Mouse (Mus musculus): ENCODE measurements at regions not wholly inside any gene's neighbourhood (a gene's known extent, or its start where the extent isn't known, plus 50 kb on each side); places are given as distances from the start of the nearest gene placed in this dataset.

DNA sequence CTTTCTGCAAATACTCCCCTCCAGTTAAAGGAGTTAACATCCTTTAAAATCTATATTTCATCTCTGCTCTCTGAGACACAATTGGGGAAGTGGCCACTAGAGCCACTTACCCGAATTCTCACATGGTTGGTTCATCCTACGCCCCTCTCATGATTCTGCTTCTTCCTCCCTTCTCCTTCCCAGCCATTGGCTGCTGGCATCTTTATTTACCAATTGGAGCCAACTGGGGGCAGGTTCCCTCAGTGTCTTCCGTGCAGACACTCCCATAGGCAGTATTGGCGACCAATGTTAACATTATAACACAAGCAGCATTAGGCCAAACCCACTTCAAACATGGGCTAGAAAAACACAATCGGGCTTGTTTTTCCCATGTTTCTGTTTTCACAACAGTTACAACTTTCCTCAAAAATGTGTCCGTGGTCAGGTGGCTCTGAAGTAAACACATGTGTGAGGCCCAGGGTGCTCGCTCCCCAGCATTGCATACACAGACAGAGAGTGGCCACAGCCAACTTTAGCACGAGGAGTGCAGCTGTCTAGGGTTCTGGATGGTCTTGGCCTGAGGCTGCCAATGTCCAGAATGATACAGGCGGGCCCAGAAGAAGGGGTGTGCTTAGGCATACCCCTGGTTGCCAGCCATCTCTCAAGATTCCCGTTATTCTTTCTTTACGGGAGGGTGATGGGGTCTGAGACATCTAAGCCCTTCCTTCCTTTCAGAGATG lies 119.1 kb downstream of the Zfp706 start:
- DNase-seq (ENCODE audit: low read depth) = no peak

DNA sequence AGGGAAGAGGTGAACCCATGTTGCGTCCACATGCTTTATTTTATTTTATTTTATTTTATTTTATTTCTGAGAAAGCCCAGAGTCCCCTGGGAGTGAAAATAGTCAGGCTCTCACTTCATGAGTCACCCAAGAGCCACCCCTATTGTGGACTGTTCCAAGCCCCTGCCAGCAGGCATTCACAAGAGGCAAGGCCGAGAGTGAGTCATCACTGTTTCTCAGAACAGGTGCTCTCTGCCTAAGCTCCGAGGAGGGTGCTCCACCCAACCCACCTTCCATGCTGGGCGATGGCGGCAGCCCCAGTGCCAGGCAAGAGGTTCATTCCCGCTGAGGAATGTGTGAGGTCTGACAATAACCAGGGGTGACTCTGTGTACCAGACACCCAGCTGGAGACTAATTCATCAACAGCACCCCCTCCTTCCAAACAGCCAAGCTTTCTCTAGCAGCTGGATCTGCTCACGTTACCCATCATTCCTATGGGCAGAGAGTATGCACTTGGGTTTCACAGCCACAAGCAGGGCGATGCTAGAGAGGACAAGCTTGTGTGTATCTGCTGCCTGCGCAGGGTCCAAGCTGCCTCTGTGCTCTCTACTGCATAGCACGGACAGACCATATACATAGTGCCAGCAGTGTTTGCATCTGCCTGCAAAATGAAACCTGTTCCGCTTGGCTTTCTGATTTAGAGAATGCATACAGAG lies 122.8 kb downstream of the Zfp706 start:
- DNase-seq (ENCODE audit: low read depth) = no peak

DNA sequence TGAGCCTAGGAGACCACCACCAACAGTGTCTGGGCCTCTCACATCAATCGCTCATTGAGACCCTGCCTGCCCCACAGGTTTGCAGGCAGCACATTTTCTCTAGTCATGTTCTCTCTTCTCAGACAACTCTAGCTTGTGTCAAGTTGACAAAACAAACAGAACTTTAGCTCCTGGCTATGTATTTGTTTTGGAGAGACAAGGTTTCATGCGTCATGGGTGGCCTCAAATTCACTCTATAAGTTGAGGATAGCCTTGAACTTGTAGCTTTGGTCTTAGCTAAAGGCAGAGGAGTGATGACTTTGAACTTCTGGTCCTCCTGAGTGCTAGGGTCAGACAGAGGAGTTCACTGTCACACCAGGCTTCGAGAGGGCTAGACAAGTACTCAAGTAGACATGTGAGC lies 123.5 kb downstream of the Zfp706 start:
- no peak for DNase-seq (ENCODE audit: low read depth)

DNA sequence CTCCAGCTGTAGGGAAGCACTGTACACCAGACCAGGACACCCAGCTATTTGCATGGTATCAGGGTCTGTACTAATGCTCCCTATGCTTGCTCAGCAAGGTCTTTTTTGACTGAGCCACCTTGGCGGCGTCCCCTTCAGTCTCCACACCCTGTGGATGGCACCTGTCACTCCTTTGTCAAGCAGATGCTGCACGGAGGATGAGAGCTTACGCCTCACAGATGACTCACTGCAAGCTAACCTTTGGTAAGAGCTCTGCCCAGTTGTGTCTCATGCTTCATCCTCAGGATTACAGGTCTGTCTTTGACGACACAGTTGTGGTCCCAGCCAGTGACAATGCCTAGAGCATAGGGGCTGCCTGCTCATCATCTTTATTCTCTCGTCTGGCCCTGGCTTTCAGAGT lies 124.4 kb downstream of the Zfp706 start:
- no peak for DNase-seq (ENCODE audit: low read depth)

DNA sequence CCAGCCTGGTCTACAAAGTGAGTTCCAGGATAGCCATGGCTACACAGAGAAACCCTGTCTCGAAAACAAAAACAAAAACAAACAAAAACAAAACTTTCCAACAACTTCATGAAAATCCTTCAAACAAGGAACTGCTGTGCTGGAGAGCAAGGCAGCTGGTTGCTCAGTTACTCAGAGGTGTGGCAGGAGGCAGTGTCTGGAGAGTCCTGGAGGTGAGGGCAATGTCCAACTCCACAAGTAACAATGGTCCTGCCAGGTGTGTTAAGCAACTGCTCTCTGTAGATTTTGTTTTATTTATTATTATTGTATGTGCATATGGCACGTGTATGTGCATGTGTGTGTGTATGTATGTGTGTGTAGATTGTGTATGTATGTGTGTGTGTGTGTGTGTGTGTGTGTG lies 126.0 kb downstream of the Zfp706 start:
- no peak for DNase-seq (ENCODE audit: low read depth)

DNA sequence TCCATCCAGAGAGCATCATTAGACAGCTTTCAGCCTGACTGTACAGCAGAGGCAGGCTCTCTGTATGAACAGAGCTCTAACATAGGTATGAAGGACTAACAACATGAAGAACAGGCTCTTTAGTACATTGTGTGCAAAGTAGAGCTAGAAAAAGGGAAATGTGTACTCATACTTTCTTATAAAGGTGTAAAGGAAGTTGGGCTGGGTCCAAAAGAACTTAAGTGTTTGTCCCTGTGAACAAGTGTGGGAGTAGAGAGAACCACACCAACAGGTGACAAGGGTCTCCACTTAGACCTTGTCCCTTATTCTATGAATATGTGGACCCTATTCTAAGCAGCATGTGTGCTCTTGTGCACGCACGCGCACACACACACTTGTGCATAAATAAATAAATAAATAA lies 127.0 kb downstream of the Zfp706 start:
- no peak for DNase-seq (ENCODE audit: low read depth)

DNA sequence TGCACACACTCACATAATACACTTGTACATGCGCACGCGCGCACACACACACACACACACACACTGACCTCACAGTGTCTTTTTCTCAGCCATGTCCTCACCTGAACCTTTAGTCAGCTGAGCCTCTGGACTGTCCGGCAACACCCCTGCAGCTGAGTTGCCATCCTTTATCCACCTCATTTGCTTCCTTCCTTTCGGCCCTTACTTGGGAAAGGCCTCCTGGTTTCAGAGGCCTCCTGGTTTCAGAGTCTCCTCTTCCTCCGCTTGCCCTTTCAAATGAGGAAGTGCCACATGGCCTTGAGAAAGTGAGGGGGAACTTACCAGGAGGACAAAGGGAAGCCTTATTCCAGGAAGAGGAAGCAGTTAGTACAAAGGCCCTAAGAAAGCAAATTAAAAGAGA lies 128.0 kb downstream of the Zfp706 start:
- DNase-seq (ENCODE audit: low read depth) = no peak

DNA sequence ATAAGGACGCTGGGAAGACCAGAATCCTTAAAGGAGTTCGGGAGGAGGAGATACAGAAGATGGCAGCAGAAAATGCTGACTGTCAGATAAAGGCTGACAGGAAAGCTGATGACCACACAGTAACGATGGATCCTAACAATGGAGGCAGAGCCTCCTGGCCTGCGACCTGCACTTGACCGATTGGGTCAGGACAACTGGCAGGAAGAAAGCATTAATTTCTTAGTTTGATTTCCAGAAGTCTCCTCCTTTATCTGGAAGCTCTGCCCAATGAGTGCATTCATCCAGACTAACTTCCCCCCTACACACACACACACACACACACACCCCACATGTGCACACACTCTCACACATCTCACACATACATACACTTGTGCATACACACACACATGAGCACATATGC lies 128.6 kb downstream of the Zfp706 start:
- no peak for DNase-seq (ENCODE audit: low read depth)

DNA sequence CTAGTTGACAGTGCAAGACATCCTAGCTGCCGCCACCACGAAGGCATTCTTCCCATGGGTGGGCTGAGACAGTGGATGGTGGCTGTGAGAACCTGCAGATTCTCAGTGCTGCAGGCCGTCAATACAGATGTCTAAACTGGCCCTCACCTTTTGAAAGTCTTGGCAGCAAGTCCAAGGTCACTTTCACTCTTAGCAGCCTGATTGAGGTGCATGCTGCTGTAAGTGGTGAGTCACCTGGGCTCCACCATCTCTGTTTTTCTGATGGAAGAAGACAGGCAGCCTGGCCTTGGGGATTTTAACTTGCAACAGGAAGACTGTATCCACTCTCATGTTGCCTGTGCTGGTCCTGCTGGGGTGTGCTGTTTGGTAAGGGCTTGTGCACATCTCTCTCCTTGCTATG lies 129.3 kb downstream of the Zfp706 start:
- DNase-seq (ENCODE audit: low read depth) = no peak

DNA sequence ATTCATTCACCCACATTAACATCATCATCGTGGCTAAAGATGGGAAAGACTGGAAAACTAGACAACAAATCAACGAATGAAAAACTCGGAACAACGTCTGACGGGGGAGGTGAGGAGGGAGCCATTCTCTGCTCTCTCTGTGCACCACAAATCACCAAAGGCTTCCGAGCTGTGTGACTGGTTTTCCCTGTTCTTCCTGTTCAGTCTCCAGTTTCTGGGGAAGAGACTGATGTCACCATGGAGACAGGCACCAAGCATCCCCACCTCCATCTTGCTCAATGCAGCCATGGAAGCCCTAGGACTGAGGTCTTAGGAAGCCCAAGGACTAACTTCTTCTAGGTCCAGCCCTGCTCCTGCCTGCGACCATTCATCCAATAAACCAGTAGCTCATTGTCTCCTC lies 130.1 kb downstream of the Zfp706 start:
- DNase-seq (ENCODE audit: low read depth) = no peak

DNA sequence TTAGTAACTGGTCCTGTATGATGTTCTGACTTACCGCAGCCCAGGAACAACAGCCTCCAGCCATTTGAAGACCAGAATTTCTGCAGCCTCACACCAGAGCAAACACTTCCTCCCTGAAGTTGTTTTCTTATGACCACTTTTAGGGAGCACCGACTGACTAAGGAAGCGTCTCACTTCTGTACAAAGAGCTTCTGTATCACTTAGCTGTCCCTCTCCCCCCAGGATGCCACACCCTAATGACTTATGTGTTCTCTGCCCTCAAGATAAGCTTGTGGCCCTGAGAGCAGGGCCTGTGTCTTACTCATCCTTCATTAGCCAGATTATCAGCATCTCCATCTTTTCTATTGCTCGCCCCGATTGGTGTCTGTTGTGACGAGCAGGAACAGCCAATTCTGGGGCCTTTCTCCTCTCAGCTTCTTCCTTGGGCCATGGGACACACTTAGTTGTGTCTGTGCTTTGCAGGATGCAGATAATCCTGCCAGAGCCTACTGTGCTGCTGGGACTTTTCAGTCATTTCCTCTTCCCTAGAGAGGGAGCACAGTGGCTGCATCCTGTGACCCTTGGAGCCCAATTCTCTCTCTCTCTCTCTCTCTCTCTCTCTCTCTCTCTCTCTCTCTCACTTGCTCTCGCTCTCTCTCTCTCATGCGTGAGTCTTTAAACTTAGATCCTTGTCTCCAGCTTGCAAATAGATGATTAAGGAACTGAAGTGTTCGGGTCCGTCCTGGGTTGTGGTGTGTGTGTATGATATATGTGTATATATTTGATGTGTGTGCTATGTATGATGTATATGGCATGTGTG lies 131.4 kb downstream of the Zfp706 start:
- no peak for DNase-seq (ENCODE audit: low read depth)

DNA sequence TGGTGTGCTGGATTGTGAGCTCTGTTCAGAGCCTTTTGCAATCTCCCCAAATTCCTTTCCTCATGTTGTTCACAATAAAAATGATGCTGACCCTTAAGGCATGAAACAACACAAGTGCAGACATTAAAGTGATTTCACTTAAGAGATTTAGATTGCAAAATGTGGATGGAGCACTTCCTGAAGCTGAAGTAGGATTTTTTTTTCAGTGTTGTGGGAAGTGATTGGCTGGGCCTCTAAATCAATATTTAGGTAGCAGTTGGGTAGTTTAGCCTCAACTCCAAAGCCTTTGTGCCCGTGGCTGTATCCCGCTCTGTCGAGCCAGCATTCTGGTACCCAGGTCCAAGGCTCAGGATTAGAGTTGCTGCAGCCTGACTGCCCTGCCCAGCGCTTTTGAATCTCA lies 133.0 kb downstream of the Zfp706 start:
- no peak for DNase-seq (ENCODE audit: low read depth)

DNA sequence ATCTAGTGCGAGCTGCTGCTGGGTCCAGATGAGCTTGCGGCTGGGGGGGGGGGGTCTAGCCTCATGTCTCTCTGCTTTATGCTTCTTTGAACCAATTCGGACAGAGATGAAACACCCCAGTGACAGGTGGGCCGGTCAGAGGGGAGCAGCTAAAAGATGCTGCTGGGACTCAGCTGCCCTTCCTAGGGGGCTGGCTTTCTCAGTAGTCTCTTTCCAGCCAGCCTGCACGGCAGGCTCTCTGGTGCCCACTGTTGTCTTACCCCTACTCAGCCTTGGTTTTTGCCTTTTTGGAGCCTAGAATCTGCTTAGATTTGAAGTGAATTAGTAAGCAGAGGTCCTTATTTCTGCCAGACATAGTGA lies 133.7 kb downstream of the Zfp706 start:
- no peak for DNase-seq (ENCODE audit: low read depth)

DNA sequence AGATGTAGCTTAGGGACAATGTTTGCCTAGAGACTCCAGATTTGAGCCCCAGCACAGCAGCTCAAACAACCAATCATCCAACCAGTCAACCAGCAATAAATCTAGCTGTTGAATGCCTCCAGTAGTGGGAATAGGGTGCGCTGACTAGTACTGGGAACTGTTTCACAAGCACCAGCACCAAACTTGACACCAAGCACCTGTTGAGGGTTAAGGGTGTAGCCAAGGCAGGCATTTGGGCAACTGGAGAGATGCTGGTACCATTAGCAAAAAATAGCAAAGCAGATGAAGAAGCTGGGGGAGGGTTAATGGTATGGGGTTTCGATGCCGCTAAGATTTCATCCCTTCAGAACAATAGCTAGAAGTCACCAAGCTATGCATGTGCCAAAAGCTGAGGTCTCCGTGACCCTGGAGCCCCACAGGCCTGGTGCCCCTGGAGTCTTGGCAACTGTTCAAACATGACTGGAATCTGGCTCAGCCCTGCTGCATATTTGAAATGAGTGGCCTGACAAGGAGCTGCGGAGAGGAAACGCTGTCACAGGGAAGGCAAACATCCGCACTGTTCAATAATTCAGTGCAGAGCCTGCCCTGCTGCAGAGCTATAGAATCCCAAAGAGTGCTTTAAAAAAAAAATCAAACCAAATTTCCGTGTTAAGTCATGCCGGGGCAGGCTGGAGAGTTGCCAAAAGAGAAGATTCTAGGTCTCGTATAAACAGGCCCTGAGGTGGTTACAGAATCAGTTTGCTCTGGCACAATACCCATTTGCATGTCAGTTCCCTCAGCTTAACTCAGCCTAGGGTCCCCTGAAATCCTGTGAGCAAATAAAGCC lies 134.3 kb downstream of the Zfp706 start:
- no peak for DNase-seq (ENCODE audit: low read depth)

DNA sequence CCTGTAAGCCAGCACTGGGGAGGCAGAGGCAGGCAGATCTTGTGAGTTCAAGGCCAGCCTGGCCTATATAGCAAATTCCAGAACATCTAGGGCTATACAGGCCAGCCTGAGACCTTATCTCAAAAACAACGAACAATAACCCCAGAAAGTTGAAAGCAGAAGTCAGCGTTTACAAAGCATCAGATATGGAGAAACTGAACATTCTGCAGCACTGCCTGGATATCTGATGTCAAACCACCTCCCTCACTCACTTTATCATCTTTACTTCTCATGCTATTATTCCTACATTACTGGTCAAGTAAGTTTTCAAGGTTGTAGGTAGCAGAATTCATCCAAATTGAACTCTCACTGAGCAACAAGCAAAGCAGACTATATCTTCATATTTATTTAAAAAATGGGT lies 135.0 kb downstream of the Zfp706 start:
- no peak for DNase-seq (ENCODE audit: low read depth)

DNA sequence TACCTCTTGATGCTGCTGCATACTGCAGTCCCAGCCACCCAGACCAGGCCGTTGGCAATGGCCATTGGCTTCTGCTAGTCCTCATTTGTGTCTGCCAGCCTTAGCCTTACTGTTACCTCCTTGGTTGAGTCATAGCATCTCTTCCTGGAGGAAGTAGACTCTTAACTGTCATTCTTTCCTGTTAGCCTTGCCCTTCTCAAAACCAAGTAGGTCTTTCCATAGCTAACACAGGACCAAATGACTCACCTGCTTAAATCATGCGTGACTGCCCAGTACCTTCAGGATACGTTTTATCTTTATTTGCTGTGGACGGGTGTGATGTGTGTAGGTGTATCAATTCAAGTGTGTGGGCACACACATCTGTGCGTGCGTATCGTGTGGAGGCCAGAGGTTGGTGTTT lies 136.9 kb downstream of the Zfp706 start:
- no peak for DNase-seq (ENCODE audit: low read depth)

DNA sequence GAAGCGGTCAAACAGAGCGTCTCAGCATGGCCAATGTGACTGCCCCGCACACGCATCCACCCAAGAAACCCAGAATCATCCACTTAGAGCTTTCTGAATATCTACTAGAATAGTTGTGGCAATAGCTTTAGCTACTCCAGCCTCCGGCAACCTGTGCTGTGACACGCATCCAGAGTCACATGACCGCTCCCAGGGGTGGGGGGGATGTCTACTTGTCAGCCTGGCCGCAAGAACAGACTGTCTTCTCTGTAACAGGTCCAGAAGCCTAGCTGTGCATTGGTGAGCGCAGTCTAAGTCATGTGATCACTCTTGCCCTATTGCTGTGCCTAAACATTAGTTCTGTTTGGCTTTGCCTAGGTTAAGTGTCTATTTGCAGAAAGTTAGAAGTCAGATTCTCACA lies 137.5 kb downstream of the Zfp706 start:
- no peak for DNase-seq (ENCODE audit: low read depth)

DNA sequence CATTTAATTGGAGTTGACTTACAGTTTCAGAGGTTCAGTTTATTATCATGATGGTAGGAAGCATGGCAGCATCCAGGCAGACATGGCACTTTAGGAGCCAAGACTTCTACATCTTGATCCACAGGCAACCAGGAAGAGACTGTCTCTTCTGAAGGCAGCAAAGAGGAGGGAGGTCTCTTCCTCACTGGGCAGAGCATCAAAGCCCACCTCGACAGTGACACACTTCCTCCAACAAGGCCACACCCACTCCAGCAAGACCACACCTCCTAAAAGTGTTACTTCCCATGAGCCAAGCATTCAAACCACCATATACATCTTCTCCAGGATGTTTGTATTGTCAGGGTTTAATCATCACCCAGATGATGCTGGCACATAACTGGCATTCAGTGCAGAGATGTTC lies 141.5 kb downstream of the Zfp706 start:
- peak; percentile 22 for DNase-seq (ENCODE audit: low read depth)

DNA sequence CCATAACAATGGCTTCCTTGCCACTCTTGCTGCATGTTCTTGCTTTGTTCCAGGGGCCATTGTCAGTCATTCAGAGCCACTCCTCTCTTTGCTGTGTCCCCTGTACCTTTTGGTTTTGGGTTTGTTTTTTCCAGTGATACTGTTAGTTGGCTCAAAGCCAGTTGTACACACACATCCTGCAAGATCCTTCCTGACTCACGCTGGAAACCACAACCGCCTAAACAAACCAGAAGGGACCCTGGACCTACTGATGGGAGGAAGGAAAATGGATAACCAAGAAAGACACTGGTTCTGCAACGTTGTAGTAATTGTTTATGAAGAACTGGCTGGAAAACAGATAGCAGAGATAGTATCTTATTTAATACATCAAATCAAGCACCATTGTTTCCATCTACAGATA lies 142.2 kb downstream of the Zfp706 start:
- DNase-seq (ENCODE audit: low read depth) = peak; percentile 21

DNA sequence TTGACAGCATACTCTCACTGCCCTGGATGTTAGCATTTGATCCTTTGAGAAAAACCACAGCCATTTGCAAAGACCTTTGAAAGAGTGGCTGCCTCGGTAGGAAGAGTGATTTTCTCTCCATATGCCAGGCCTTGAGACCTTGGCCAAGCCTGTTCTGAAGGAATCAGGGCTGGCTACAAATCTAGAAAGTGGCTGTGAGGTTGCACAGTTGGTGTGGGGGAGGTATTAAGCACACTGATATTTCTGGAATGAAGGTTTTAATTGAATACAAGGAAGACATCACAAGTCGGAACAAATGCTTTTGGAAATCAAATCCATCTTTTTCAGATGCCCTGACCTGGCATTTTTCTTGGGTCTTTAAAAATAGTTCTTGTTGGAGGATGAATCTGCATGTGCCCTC lies 143.5 kb downstream of the Zfp706 start:
- no peak for DNase-seq (ENCODE audit: low read depth)

DNA sequence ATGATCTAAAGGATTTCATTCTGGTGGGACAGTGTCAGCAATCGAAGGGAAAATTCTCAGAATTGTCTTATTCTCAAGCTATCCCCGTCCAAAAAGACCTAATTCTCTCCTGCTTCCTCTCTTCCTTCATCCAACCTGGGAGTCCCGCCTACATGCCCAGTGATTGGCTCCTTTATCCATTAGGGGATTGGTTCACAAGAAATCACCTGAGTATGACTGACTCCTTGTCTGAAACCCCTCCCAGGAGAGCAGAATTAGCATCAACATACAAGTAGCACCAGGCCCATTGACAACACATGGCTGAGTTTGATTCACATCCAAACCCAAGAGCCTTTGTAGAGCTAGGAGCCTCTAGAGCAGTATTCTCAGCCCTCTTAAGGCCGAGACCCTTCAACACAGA lies 148.9 kb downstream of the Zfp706 start:
- DNase-seq (ENCODE audit: low read depth) = no peak

DNA sequence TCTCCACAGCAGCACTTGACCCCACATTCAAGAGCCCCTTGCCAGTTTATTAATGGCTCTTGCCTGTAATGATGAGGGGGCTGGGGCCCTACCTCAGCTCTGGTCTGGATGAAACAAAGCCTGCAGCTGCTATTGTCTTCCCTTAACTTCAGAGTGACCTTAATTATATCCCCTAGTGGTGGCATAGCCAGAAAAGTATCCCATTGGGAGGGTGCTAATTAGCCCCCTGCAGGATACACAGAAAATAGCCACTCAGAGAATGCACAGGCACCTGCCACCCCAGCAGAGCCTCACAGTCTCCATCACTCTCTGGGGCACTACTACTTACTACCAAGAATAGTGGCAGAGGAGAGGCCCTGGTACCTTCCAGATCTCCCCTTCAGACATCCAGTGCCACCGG lies 150.0 kb downstream of the Zfp706 start:
- peak; percentile 15 for DNase-seq (ENCODE audit: low read depth)

All from induced T-regulatory cell, adult 2 months (primary cell).